Mouse (Mus musculus): Measurements from ENCODE around the gene H2afv.

GRCm38 (mm10) chr11:6480681-6481405 lies 36.6 kb upstream of the H2afv start:
- TF ChIP-seq CTCF (conservative IDR thresholded peaks at IDR 0.05 in 1 of 2, IDR thresholded peaks at IDR 0.05 in 1 of 2; ENCODE audit: low read depth in 2 of 2, low read length in 2 of 2): no peak
- TF ChIP-seq BHLHE40 (IDR thresholded peaks at IDR 0.05; ENCODE audit: low read depth, low read length): peak; percentile 65
- no peak for TF ChIP-seq ZC3H11A (IDR thresholded peaks at IDR 0.05; ENCODE audit: low read depth, low read length)
- TF ChIP-seq JUND (conservative IDR thresholded peaks at IDR 0.05; ENCODE audit: low read depth, low read length): no peak
- TF ChIP-seq ZNF384 (IDR thresholded peaks at IDR 0.05; ENCODE audit: low read depth, low read length): no peak
- TF ChIP-seq MAX (IDR thresholded peaks at IDR 0.05; ENCODE audit: low read length): no peak
- no peak for TF ChIP-seq MAFK (IDR thresholded peaks at IDR 0.05; ENCODE audit: insufficient replicate concordance, low read length)
- TF ChIP-seq ELF1 (IDR thresholded peaks at IDR 0.05; ENCODE audit: low read depth, low read length): no peak
- no peak for TF ChIP-seq POLR2A (IDR thresholded peaks at IDR 0.05; ENCODE audit: low read depth, low read length)
- TF ChIP-seq TCF12 (IDR thresholded peaks at IDR 0.05; ENCODE audit: low read depth, low read length): no peak
- no peak for TF ChIP-seq USF1 (IDR thresholded peaks at IDR 0.05; ENCODE audit: low read depth, low read length)
- TF ChIP-seq USF2 (conservative IDR thresholded peaks at IDR 0.05; ENCODE audit: low read depth, low read length): no peak

Data from CH12.LX (cell line).